Mouse (Mus musculus): Measurements from ENCODE around the gene Hoxc12.

The Hoxc12 gene

GRCm38 (mm10) chr15:102937036-102937666 is 594 bp downstream of the Hoxc12 start:
- in situ Hi-C loops (cut with MboI; ENCODE audit: low sequenced_read_pairs) = no loop called here

DNA sequence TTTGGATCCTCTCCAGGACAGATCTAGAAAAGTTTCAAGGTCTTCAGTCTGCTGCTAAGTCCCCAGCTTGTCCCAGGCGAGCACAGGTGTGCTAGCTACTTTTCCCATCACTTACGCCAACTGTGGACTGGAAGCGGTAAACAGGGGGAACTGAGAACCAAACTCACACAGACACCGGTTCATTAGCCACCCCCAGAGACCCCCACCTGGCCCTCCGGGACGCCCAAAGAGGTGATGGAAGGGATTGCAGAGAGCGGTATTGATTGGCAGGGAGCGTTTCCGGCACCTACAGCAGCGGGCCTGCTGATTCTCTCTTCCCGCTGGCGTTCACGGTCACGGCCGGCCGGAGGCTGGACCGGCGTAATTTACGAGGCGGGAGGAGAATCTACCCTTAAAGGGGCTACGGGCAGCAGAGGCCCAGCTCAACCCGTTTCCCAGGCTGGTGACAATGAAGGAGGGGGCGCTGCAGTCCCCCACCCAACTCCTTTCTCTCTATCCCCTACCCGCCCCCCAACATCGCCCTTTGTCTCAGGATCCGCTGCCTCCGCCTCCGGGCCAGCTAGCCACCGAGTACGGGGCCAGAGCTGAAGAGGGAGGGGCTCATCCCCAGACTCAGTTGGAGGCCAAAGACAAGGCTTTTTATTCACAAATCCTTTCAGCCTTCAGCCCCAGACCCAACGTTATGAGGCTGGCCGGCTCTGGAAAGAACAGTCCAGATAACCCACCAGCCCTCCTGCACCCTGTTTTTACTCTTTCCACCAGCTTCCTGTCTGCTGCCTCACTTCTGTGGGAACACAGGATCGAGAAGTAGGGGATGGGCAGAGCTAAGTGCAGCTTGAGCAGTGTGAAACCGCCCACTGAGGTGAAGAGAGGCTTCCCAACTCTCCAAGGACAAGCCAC is 2.9 kb downstream of the Hoxc12 start:
- in situ Hi-C loops (cut with MboI; ENCODE audit: low sequenced_read_pairs) = no loop called here

DNA sequence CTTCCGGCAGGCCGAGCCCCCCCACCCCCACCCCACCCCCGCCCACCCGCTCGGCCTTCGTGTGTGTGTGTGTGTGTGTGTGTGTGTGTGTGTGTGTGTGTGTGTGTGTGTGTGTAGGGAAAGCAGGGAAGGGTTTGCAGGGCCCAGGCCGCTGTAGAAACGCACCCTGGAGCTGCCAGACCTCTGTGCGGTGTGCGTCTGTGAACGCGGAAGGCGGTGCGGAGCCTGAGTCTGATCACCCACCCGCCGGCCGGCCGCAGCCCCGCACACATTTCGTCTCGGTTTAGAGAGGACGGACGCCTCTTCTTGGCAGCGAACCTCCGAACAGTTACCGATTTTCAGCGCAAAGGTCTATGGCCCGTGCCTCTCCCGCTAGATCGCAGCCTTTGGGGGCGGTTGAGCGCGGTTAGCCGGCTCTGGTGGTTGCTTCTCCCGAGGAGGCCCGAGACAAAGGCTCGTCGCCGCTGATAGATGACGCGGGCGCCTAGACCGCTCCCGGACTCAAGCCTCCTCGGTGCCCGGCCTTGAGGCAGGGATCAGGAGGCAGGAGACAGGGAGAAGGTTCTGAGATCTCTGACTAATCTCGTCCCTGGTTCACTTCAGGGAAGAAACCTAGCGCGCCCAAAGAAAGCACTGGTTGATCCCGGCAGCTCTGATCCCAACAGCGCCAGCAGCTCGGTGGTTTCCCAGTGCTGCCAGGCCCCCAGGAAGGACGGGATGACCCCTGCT is 6.3 kb downstream of the Hoxc12 start:
- in situ Hi-C loops (cut with MboI; ENCODE audit: low sequenced_read_pairs) = no loop called here

DNA sequence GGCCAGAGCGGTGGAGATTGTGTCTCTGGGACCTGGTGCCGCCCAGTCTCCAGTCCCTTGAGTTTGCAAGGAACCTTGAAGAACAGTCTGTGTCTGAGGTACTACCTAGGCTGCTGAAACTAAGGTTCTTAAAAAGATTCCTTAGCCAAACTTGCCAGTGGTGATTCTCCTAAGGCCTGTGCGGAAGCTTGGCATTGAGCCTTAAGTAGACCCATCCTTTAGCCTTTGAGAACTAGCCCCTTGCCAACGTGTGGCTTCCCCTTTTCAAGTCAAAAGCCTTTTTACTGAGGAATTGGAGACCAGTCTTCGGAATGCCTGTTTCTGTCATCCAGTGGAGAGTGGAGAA is 6.9 kb downstream of the Hoxc12 start:
- in situ Hi-C loops (cut with MboI; ENCODE audit: low sequenced_read_pairs) = no loop called here

DNA sequence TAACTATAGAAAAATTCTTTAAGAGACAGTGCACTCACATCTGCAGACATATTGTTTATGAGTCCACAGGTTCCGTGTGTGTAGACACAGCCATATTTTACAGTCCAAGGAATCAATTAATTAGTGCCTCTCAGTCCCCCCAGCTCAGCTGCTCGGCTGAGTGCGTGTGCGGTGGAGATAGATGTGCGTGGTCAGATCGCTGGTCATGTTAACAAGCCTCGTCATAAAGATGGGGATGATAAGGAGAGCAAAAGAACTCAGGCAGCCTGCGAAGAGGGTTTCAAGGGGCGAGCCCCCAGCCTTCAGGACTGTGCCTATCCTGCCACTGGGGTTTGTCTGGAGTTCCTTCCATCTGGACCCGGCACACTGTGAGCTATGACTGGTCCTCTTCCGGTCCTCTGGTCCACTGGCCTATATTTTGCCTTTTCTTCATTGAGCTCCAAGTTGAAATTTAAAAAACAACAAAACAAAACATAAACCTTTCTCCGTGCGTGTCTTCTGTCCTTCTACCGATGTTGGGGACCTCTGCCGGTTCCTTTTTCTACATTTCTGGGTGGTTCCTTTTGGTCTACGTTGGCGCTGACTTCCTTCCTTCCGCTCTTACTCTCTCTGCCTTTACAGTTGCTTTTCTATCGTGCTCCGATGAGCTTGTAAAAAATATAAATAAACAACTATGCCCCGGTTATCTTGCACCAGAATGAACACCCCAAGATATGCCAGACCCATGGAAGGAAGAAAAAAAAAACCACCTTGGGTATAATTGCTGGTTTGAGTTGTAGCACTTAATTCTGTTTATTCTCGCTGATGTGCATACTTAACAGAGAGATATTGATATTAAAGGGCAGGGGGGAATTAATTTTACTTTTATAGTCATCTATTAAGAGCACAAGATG is 8.9 kb downstream of the Hoxc12 start:
- in situ Hi-C loops (cut with MboI; ENCODE audit: low sequenced_read_pairs) = no loop called here

GRCm38 (mm10) chr15:102947276-102947675 is 10.7 kb downstream of the Hoxc12 start:
- in situ Hi-C loops (cut with MboI; ENCODE audit: low sequenced_read_pairs) = no loop called here

DNA sequence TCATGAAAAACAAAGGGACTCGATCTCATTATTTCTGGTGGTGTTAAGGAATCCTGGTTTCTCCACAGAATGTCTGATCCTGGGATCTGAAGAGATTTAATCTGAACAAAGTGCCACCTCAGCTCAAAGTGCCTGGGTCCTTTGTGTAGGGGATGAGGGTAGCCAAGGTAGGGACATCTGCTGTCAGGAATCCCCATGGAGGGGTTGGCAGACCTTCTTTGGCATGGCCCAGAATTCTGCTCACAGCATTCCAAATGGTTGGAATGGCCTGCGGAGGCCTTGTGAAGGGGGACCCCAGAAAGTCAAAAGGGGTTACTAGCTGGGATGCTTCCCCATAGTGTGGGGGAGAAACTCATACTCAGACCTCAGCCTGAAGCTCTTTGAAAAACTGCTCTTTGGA is 12.3 kb downstream of the Hoxc12 start:
- in situ Hi-C loops (cut with MboI; ENCODE audit: low sequenced_read_pairs) = no loop called here

GRCm38 (mm10) chr15:102949696-102950095 is 13.1 kb downstream of the Hoxc12 start:
- in situ Hi-C loops (cut with MboI; ENCODE audit: low sequenced_read_pairs) = no loop called here

DNA sequence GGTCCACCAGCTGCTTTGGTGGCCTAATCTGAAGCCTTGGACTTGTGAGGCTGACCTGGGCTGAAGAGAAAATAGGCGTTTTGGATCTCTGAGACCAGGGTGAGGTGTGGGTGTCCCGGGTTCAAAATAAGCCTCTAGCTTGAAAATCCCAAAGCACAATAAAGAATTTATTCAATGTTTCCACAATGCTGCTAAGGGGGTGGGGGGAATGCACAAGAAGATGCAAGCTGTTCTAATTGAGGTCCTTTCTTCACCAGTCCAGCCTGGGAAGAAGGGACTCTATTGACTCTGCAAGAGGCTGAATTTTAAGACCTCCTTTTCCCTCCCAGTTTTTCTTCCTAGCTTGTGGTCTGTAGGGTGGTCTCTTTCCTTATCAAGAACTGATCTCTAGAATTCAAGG is 14.3 kb downstream of the Hoxc12 start:
- in situ Hi-C loops (cut with MboI; ENCODE audit: low sequenced_read_pairs) = no loop called here

- in situ Hi-C loops (cut with MboI; ENCODE audit: low sequenced_read_pairs) = no loop called here
Measured at GRCm38 (mm10) chr15:102953561-102953960, 17.0 kb downstream of the Hoxc12 start.

GRCm38 (mm10) chr15:102954192-102955006 is 17.8 kb downstream of the Hoxc12 start, which contains the start of gene Hoxc11:
Hoxc11 (plus strand) TSS chr15:102954427.
- in situ Hi-C loops (cut with MboI; ENCODE audit: low sequenced_read_pairs) = no loop called here

- in situ Hi-C loops (cut with MboI; ENCODE audit: low sequenced_read_pairs) = no loop called here
Measured at GRCm38 (mm10) chr15:102955007-102955382, 18.4 kb downstream of the Hoxc12 start.

DNA sequence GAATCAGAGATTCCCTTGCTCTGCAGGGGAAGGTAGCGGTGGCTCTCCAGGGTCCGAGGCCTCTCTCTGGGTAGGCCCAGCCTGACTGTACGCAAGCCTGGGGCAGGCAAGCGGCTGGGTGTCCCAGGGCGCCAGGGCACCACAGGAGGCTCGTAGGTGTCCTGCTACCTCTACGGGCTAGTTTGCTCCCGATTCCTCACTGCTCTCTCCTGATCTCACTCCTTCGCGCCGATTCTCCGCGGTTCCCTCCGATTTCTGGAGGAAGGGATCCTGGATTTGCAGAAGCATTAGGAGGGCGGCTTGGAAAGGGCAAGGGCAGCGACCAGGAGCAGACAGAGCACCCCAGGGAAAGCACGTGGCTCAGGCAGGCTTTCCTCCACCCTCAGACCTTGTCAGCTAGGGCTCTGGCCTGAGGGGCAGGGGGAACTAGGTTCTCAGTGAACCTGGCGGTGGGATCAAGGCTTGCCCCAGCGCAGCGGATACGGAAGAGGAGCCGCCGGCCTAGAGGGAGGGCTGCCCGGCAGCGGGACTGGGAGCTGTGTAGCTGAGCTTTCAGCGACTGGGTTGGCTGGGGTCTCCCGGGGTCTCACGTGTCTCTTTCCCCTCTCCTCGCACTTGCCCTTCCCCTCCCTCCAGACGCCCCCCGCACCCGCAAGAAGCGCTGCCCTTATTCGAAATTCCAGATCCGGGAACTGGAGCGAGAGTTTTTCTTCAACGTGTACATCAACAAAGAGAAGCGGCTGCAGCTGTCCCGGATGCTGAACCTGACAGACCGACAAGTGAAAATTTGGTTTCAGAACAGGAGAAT is 19.5 kb downstream of the Hoxc12 start:
- in situ Hi-C loops (cut with MboI; ENCODE audit: low sequenced_read_pairs) = no loop called here

- in situ Hi-C loops (cut with MboI; ENCODE audit: low sequenced_read_pairs) = no loop called here
Measured at GRCm38 (mm10) chr15:102956906-102957305, 20.3 kb downstream of the Hoxc12 start.

GRCm38 (mm10) chr15:102959663-102960191 is 23.2 kb downstream of the Hoxc12 start:
- in situ Hi-C loops (cut with MboI; ENCODE audit: low sequenced_read_pairs) = no loop called here

DNA sequence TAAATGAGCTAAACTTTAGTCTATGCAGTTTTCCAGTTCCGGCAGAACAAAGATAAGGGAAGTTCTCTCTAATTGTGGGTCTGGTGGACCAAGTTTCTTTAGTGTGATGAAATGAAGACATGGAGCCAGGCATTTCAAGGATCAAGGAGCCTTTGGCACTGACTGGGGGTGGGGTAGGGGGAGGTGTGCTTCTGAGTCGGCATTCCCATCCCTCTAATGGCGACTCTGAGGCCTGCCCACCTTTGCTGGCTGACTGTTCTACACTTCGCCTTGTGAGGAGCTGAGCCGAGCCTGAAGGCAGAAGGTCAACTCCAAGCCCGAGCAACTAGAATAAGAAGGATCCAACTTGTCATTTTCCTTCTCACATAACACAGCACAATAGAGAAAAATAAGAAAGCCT is 25.2 kb downstream of the Hoxc12 start:
- in situ Hi-C loops (cut with MboI; ENCODE audit: low sequenced_read_pairs) = no loop called here

DNA sequence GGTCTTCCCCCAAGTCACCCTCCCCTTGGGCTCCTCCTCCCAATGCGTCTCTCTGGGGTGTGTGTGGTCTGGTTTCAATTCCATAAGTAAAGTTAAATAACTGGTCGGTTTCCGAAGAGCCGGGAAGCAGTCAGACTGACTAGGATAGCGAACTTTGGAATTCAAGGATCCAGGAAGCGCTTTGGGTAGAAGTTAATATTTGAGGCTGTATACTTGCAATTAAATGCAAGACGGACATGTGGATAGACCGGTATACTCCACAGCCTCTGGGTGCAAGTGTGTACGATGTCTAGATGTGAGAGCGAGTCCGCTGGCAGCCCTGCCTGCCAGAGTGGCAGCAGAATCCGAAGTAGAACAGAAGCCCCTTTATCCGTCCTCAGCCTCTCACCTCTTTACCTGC is 25.9 kb downstream of the Hoxc12 start:
- in situ Hi-C loops (cut with MboI; ENCODE audit: low sequenced_read_pairs) = no loop called here

- in situ Hi-C loops (cut with MboI; ENCODE audit: low sequenced_read_pairs) = no loop called here
Measured at GRCm38 (mm10) chr15:102963259-102963658, 26.7 kb downstream of the Hoxc12 start.

Data from CH12F3 (cell line).